Mouse (Mus musculus) forebrain, embryonic 14.5 days (tissue): ENCODE results near the gene Abca16. TPM values are rescaled to one million over a fixed set of nuclear protein-coding genes. Genes with fewer than 3 reads are reported as not detected.

ENCODE experiments used
- ATAC-seq: fragments of 200-750 bp; cut with Nextera tagmentation; 2 replicates; pipeline ENCODE4 v1.8.0; 2017; ENCODE audit warnings: mild to moderate bottlenecking, moderate library complexity
- DNase-seq: peaks from one replicate; pipeline ENCODE4 v3.0.0-alpha.2; 2015; ENCODE audit warnings: low spot score
- H3K27ac ChIP-seq: fragments of 300-500 bp; sonication (generic); 2 replicates; pipeline ENCODE4 v1.5.1; 2014; ENCODE audit warnings: low read depth, mild to moderate bottlenecking, control low read depth, low read length, moderate library complexity
- H3K27me3 ChIP-seq: fragments of 300-500 bp; sonication (generic); replicated peaks from 2 replicates; pipeline ENCODE4 v1.6.1; 2014; ENCODE audit warnings: low read length, control low read depth, mixed read lengths; ENCODE audit not compliant: control insufficient read depth, insufficient read depth
- H3K36me3 ChIP-seq: fragments of 300-500 bp; sonication (generic); 2 replicates; pipeline ENCODE4 v1.6.1; 2014; ENCODE audit warnings: low read length, control low read depth; ENCODE audit not compliant: control insufficient read depth, insufficient read depth
- H3K4me1 ChIP-seq: fragments of 300-500 bp; sonication (generic); 2 replicates; pipeline ENCODE4 v1.6.1; 2014; ENCODE audit warnings: antibody characterized with exemption, low read length, control low read depth; ENCODE audit not compliant: control insufficient read depth, insufficient read depth
- H3K4me2 ChIP-seq: fragments of 300-500 bp; sonication (generic); 2 replicates; pipeline ENCODE4 v1.6.1; 2014; ENCODE audit warnings: mild to moderate bottlenecking, control low read depth, low read length
- H3K4me3 ChIP-seq: fragments of 300-500 bp; sonication (generic); 2 replicates; pipeline ENCODE4 v1.5.1; 2014; ENCODE audit warnings: low read depth, low read length, control low read depth
- H3K9ac ChIP-seq: fragments of 300-500 bp; sonication (generic); 2 replicates; pipeline ENCODE4 v1.6.1; 2014; ENCODE audit warnings: mild to moderate bottlenecking, low read length, control low read depth, moderate library complexity
- H3K9me3 ChIP-seq: fragments of 300-500 bp; sonication (generic); replicated peaks from 2 replicates; pipeline ENCODE4 v1.6.1; 2016; ENCODE audit warnings: low read length, control low read depth, mixed read lengths; ENCODE audit not compliant: control insufficient read depth
- WGBS: fragments of 180-500 bp; shearing (Covaris S2); extraction: QIAGEN DNeasy Blood & Tissue Kit; methylation state at CpG from one replicate; pipeline ENCODE4 v1.1.7; 2014; 5-methylcytosine and 5-hydroxymethylcytosine counted together
- polyA plus RNA-seq: library from polyadenylated mRNA; unstranded; fragments of >200 nt; fragmentation: Nextera tagmentation; extraction: Ambion mirVana; gene quantifications from 2 replicates; pipeline ENCODE4 v1.2.1, GENCODE M21; 2014

The Abca16 gene
- polyA plus RNA-seq, 1 experiment from 2014 or later: not detected

DNA sequence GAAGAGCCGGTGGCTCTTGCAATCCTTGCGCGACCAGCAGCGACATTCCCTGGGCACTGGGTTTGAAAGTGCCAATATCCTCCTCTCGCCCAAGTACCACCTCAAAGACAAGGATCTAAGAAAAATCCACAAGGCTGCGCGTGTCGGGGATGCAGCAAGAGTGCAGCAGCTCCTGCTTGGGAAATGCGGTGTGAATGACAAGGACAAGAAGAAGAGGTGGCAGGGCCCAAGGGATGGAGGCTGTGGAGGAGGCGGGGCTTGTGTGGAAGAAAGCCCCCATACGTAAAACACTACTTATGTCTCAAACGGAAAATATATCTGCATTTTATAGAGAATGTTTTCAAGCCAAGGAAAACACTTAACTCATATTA, 143.7 kb downstream of the Abca16 start:
- H3K9ac ChIP-seq: 0 out of 2 replicates have a peak overlapping the region, but pooled peaks have one; percentile 21
- H3K4me2 ChIP-seq: peak overlapping the region; percentile 41
- no peak overlapping the region for H3K27ac ChIP-seq
- WGBS: 46% methylated on average over 12 of the region's 12 CpGs
- ATAC-seq (no peak), DNase-seq (no peak)
- H3K4me3 ChIP-seq: peak overlapping the region; percentile 19; the same call in 1 of the 2 replicates
- no peaks in the 10 kb centered on the region for H3K4me1 ChIP-seq
- no peaks in the 10 kb centered on the region for H3K27me3 ChIP-seq
- no peaks in the 10 kb centered on the region for H3K36me3 ChIP-seq
- H3K9me3 ChIP-seq: no peaks in the 10 kb centered on the region

DNA sequence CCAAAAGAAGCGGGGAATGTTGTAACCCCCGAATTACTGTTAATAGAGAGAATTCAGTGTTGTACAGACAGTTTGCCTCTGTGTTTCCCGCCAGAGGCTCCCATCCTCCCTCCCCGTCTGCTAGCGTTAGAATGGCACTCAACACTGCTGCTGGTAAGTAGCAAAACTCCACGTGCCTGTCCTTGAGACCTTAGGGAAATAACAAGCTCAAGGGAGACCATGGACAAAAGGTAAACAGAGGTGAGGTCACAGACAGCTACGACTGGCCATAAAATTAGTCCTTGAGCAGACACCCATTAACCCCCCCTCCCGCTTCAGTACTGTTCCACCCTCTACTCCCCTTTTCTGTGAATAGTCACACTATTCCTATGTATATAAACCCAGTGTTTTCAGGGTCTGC, 157.9 kb downstream of the Abca16 start:
- H3K4me2 ChIP-seq: no peak overlapping the region
- WGBS: 82% methylated on average over 8 of the region's 8 CpGs
- no peak for ATAC-seq

DNA sequence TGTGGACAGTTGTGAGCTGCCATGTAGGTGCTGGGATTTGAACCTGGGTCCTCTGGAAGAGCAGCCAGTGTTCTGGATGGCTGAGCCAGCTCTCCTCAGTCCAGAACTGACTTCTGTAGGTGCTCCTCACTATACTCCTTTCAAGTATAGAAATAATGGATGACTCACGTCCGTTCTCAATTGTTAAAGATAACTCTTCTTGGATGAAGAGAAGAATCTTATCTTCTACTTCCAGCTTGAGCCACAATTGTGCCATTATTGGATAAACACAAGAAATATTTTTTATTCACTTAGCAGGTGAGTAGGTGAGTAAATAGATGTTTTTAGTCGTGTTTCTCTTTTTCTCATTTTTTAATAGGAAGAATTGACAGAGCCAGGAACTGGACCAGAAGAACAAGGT, 167.1 kb downstream of the Abca16 start:
- WGBS: 80% methylated on average over 3 of the region's 3 CpGs
- H3K9me3 ChIP-seq: no peaks in the 10 kb centered on the region
- H3K36me3 ChIP-seq: no peaks in the 10 kb centered on the region
- H3K27me3 ChIP-seq: no peaks in the 10 kb centered on the region
- no peak overlapping the region for H3K4me2 ChIP-seq
- H3K4me1 ChIP-seq: no peaks in the 10 kb centered on the region
- ATAC-seq: no peak
- no peak for DNase-seq
- no peak overlapping the region for H3K4me3 ChIP-seq
- H3K27ac ChIP-seq: no peak overlapping the region
- no peak overlapping the region for H3K9ac ChIP-seq

More for the DNA sequence above, 157.9 kb downstream of the Abca16 start:
- Histone ChIP-seq H3K27me3 (no peaks in the 10 kb centered on the region), H3K36me3 (no peaks in the 10 kb centered on the region), H3K27ac (no peak overlapping the region), H3K9me3 (no peaks in the 10 kb centered on the region), H3K9ac (no peak overlapping the region), H3K4me3 (no peak overlapping the region), H3K4me1 (no peaks in the 10 kb centered on the region)
- no peak for DNase-seq

Other genes with a start within 250 kb of the Abca16 start
- gene Anks4b, start 235.8 kb upstream of the Abca16 start, polyA plus RNA-seq: not detected in 2 replicates
- gene Crym, start 207.5 kb upstream of the Abca16 start, polyA plus RNA-seq: 31.2 and 35.1 TPM in 2 replicates
- not detected in 2 replicates for gene Abca14, start 205.7 kb upstream of the Abca16 start, polyA plus RNA-seq
- not detected in 2 replicates for gene Abca15, start 81.0 kb upstream of the Abca16 start, polyA plus RNA-seq
- gene Uqcrc2, start 225.5 kb downstream of the Abca16 start, polyA plus RNA-seq: 268 and 275 TPM in 2 replicates